Mouse (Mus musculus) granulocyte monocyte progenitor cell, adult 5-6 weeks (primary cell): ENCODE measurements around the gene Zfp385a. TPM values are rescaled to one million over a fixed set of nuclear protein-coding genes. Genes with fewer than 3 reads are reported as not detected.

Experiments used
- total RNA-seq, 2 experiments: library from RNA; stranded (forward) in 1 of 2; stranded (reverse) in 1 of 2; fragments of 200-712, 200-1000 nt in 1 of 2; fragments of >200 nt in 1 of 2; fragmentation: Nextera tagmentation in 1 of 2; gene quantifications; 2 replicates each; pipeline ENCODE4 v1.2.3; 2014 to 2017

Zfp385a gene
- total RNA-seq, 2 experiments from 2014 or later: 1.8 to 17.5 TPM

Other genes starting within 250 kb of the Zfp385a start
- gene Smug1, start 173.0 kb downstream of the Zfp385a start, total RNA-seq (2014; fragmentation: Nextera tagmentation): 3.3 and 4.7 TPM in 2 replicates
- gene Smug1, start 173.0 kb downstream of the Zfp385a start, total RNA-seq (2017): 1.8 and 4.0 TPM in 2 replicates
- gene Cbx5, start 100.3 kb downstream of the Zfp385a start, total RNA-seq (2014; fragmentation: Nextera tagmentation): 105 and 120 TPM in 2 replicates
- gene Cbx5, start 100.3 kb downstream of the Zfp385a start, total RNA-seq (2017): 225 and 229 TPM in 2 replicates
- gene Hnrnpa1, start 99.7 kb downstream of the Zfp385a start, total RNA-seq (2014; fragmentation: Nextera tagmentation): 605 and 693 TPM in 2 replicates
- gene Hnrnpa1, start 99.7 kb downstream of the Zfp385a start, total RNA-seq (2017): 956 and 1,234 TPM in 2 replicates
- 159 and 180 TPM in 2 replicates for gene Nfe2, start 81.7 kb downstream of the Zfp385a start, total RNA-seq (2014; fragmentation: Nextera tagmentation)
- gene Nfe2, start 81.7 kb downstream of the Zfp385a start, total RNA-seq (2017): 112 and 174 TPM in 2 replicates
- 229 and 240 TPM in 2 replicates for gene Copz1, start 67.4 kb downstream of the Zfp385a start, total RNA-seq (2014; fragmentation: Nextera tagmentation)
- 80.3 and 87.2 TPM in 2 replicates for gene Copz1, start 67.4 kb downstream of the Zfp385a start, total RNA-seq (2017)
- 0.77 and 1.0 TPM in 2 replicates for gene Gpr84, start 29.5 kb downstream of the Zfp385a start, total RNA-seq (2014; fragmentation: Nextera tagmentation)
- gene Gpr84, start 29.5 kb downstream of the Zfp385a start, total RNA-seq (2017): 0.77 and 1.1 TPM in 2 replicates
- 24.7 and 29.8 TPM in 2 replicates for gene Itga5, start 26.7 kb upstream of the Zfp385a start, total RNA-seq (2014; fragmentation: Nextera tagmentation)
- 5.0 and 12.7 TPM in 2 replicates for gene Itga5, start 26.7 kb upstream of the Zfp385a start, total RNA-seq (2017)
- not detected in 2 replicates for gene Gtsf1, start 90.4 kb upstream of the Zfp385a start, total RNA-seq (2014; fragmentation: Nextera tagmentation)
- gene Gtsf1, start 90.4 kb upstream of the Zfp385a start, total RNA-seq (2017): not detected in 2 replicates
- gene Gtsf2, start 108.4 kb upstream of the Zfp385a start, total RNA-seq (2014; fragmentation: Nextera tagmentation): 0.86 TPM in 1 of 2 replicates, not detected in the other
- gene Gtsf2, start 108.4 kb upstream of the Zfp385a start, total RNA-seq (2017): not detected in 2 replicates
- gene Nckap1l, start 113.7 kb upstream of the Zfp385a start, total RNA-seq (2014; fragmentation: Nextera tagmentation): 77.4 and 94.2 TPM in 2 replicates
- 106 and 107 TPM in 2 replicates for gene Nckap1l, start 113.7 kb upstream of the Zfp385a start, total RNA-seq (2017)
- 6.6 and 7.2 TPM in 2 replicates for gene Pde1b, start 162.9 kb upstream of the Zfp385a start, total RNA-seq (2014; fragmentation: Nextera tagmentation)
- 2.3 and 3.3 TPM in 2 replicates for gene Pde1b, start 162.9 kb upstream of the Zfp385a start, total RNA-seq (2017)
- gene Ppp1r1a, start 197.9 kb upstream of the Zfp385a start, total RNA-seq (2014; fragmentation: Nextera tagmentation): not detected in 2 replicates
- gene Ppp1r1a, start 197.9 kb upstream of the Zfp385a start, total RNA-seq (2017): not detected in 2 replicates
- gene Glycam1, start 225.0 kb upstream of the Zfp385a start, total RNA-seq (2014; fragmentation: Nextera tagmentation): not detected in 2 replicates
- gene Glycam1, start 225.0 kb upstream of the Zfp385a start, total RNA-seq (2017): not detected in 2 replicates